Mouse (Mus musculus) brain, embryonic 14.5 days (tissue): ENCODE results near the gene Map3k7.

Experiments
- CTCF ChIP-seq: fragments of 200-500 bp; IDR thresholded peaks from 2 replicates; pipeline ENCODE4 v1.5.1; 2012; ENCODE audit warnings: inconsistent platforms, mild to moderate bottlenecking, moderate library complexity, borderline replicate concordance; ENCODE audit not compliant: insufficient read depth, insufficient read length; ENCODE audit errors: extremely low read depth
- POLR2A ChIP-seq: fragments of 200-500 bp; IDR thresholded peaks from 2 replicates; pipeline ENCODE4 v1.6.1; 2012; ENCODE audit warnings: mild to moderate bottlenecking, inconsistent platforms, borderline replicate concordance; ENCODE audit not compliant: poor library complexity, insufficient read depth, insufficient read length, severe bottlenecking; ENCODE audit errors: extremely low read depth

- TF ChIP-seq CTCF (no peak), POLR2A (no peak)
Measured at GRCm38 (mm10) chr4:32010808-32011207, 46.9 kb downstream of the Map3k7 start.
